Mouse (Mus musculus) 3T3-L1 (cell line): Measurements from ENCODE around the gene Gm17349.

ENCODE experiments used
- DNase-seq: peaks from one replicate; pipeline ENCODE4 v3.0.0-alpha.2; 2015; ENCODE audit warnings: low read depth, low spot score

Gene Gm17349

GRCm38 (mm10) chr15:99663964-99664599 is 41.2 kb downstream of the Gm17349 start:
- no peak for DNase-seq

GRCm38 (mm10) chr15:99662371-99662770 is 42.9 kb downstream of the Gm17349 start:
- no peak for DNase-seq

- no peak for DNase-seq
These were observed 44.0 kb downstream of the Gm17349 start for GRCm38 (mm10) chr15:99661121-99661830.

- DNase-seq = no peak
These were observed 46.9 kb downstream of the Gm17349 start for GRCm38 (mm10) chr15:99658437-99658836.

GRCm38 (mm10) chr15:99655956-99656355 is 49.3 kb downstream of the Gm17349 start:
- DNase-seq = no peak

GRCm38 (mm10) chr15:99653876-99654275 is 51.4 kb downstream of the Gm17349 start:
- no peak for DNase-seq

- DNase-seq = no peak
These were observed 52.0 kb downstream of the Gm17349 start for GRCm38 (mm10) chr15:99653291-99653690.
